In the genomic region with DNA sequence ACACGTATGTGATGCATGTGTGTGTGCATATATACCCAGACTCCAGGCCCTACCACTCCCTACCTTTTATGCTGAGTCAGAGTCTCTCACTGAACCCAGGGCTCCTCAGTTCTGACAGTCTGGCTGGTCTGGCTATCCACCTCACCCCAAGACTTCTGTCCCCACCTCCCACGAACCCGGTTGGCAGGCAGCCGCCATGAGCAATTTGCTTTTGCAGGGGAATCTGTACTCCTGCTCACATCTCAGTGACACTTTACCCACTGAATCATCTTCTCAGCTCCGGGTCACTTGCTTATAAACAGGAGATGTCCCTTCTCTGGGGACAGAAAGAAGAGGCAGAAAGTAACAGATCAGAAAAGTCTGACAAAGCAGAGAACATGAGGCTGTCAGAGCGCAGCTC, we compare ENCODE assay signal across 26 mouse cellular contexts.
A peak's percentile ranks its signal among the peaks of the same experiment; 100 is the strongest.
DNase-seq lines count a peak whose midpoint lies in the region; ATAC-seq and TF ChIP-seq lines count a peak whose summit lies in the region.
"Had no signal": no experiment of that assay in that cellular context is flagged by ENCODE, and none has a peak within 500 bp of the region (broad histone marks: within the 10 kb centered on the region; RNA-seq: fewer than 3 reads in every experiment).

No protein-coding gene starts in this region.

- TF ChIP-seq POLR2A in kidney, adult 2 months (IDR thresholded peaks at IDR 0.05; ENCODE audit: low read depth, low read length), result no peak

- H3K4me2 ChIP-seq in midbrain, embryonic 13.5 days (replicated peaks), result no peak overlapping the region
- H3K4me2 ChIP-seq in forebrain, embryonic 14.5 days (ENCODE audit: low read length), result no peak overlapping the region
- H3K4me2 ChIP-seq: heart, embryonic 13.5 days; neural tube, embryonic 13.5 days; stomach, embryonic 15.5 days had no signal

- no peaks in the 10 kb centered on the region for H3K27me3 ChIP-seq in kidney, adult 2 months (replicated peaks; ENCODE audit: control insufficient read depth, insufficient read depth, low read length)
- H3K27me3 ChIP-seq in midbrain, embryonic 10.5 days (ENCODE audit: low read depth, poor library complexity, severe bottlenecking), result peaks cover 34% of the 10 kb centered on the region
- H3K27me3 ChIP-seq in midbrain, embryonic 13.5 days, result peaks cover 39% of the 10 kb centered on the region
- no peaks in the 10 kb centered on the region for H3K27me3 ChIP-seq in forebrain, embryonic 14.5 days (replicated peaks; ENCODE audit: control insufficient read depth, insufficient read depth, low read length)
- H3K27me3 ChIP-seq: stomach, embryonic 15.5 days had no signal

- H3K9me3 ChIP-seq in midbrain, embryonic 10.5 days (replicated peaks), result peaks cover 12% of the 10 kb centered on the region
- peaks cover 6% of the 10 kb centered on the region; the same call in 1 of the 2 replicates for H3K9me3 ChIP-seq in midbrain, embryonic 13.5 days
- no peaks in the 10 kb centered on the region; the same call in 1 of the 2 replicates for H3K9me3 ChIP-seq in forebrain, embryonic 14.5 days (replicated peaks; ENCODE audit: control insufficient read depth, low read length)
- H3K9me3 ChIP-seq: neural tube, embryonic 13.5 days; stomach, embryonic 15.5 days had no signal

- H3K36me3 ChIP-seq in kidney, adult 2 months (ENCODE audit: control insufficient read depth, insufficient read depth, low read length), result no peaks in the 10 kb centered on the region
- no peaks in the 10 kb centered on the region for H3K36me3 ChIP-seq in midbrain, embryonic 10.5 days
- no peaks in the 10 kb centered on the region for H3K36me3 ChIP-seq in midbrain, embryonic 13.5 days
- H3K36me3 ChIP-seq in forebrain, embryonic 14.5 days (ENCODE audit: control insufficient read depth, insufficient read depth, low read length), result no peaks in the 10 kb centered on the region
- H3K36me3 ChIP-seq: heart, embryonic 13.5 days; neural tube, embryonic 13.5 days; stomach, embryonic 15.5 days had no signal

- no peak for ATAC-seq in midbrain, embryonic 13.5 days
- no peak for ATAC-seq in forebrain, embryonic 14.5 days
- ATAC-seq: forebrain, postnatal 0 days; hindbrain, postnatal 0 days; intestine, embryonic 16.5 days had no signal

- no peak overlapping the region for H3K4me3 ChIP-seq in kidney, adult 2 months (ENCODE audit: insufficient read depth, low read depth, low read length)
- no peak overlapping the region for H3K4me3 ChIP-seq in midbrain, embryonic 10.5 days
- H3K4me3 ChIP-seq in midbrain, embryonic 13.5 days (replicated peaks), result no peak overlapping the region
- no peak overlapping the region for H3K4me3 ChIP-seq in forebrain, embryonic 14.5 days (ENCODE audit: low read depth, low read length)
- H3K4me3 ChIP-seq: heart, embryonic 13.5 days; neural tube, embryonic 13.5 days; stomach, embryonic 15.5 days had no signal

- H3K27ac ChIP-seq in kidney, adult 2 months (ENCODE audit: insufficient read depth, low read depth, low read length), result no peak overlapping the region
- 0 out of 2 replicates have a peak overlapping the region, but pooled peaks have one; percentile 9 for H3K27ac ChIP-seq in midbrain, embryonic 10.5 days (replicated peaks)
- no peak overlapping the region for H3K27ac ChIP-seq in midbrain, embryonic 13.5 days
- no peak overlapping the region for H3K27ac ChIP-seq in forebrain, embryonic 14.5 days (ENCODE audit: low read depth, low read length)
- H3K27ac ChIP-seq: heart, embryonic 13.5 days; hindbrain, postnatal 0 days; kidney, postnatal 0 days; neural tube, embryonic 13.5 days; stomach, embryonic 15.5 days had no signal

- peak; percentile 24 for DNase-seq in kidney, adult 2 months
- no peak for DNase-seq in kidney, adult 9 months
- no peak for DNase-seq in midbrain, embryonic 10.5 days (ENCODE audit: low spot score)
- DNase-seq in Muller cell, postnatal 12 days (ENCODE audit: inconsistent ontology term), result peak; percentile 90
- peak; percentile 5 for DNase-seq in lung, postnatal 25 days (ENCODE audit: low spot score)
- no peak for DNase-seq in layer of hippocampus, adult 18-20 months (ENCODE audit: low spot score in 2 of 2)
- DNase-seq in forebrain, embryonic 14.5 days (ENCODE audit: low spot score), result no peak
- DNase-seq: adrenal gland, postnatal 25 days; B cell, adult 2 months; cerebellum, adult 9-11 months; forebrain, postnatal 0 days; gastrocnemius, postnatal 14 days; heart, adult 11 months; heart, postnatal 14 days; layer of hippocampus, postnatal 36 days; retina, postnatal 1 day; right cerebral cortex, postnatal 4 days; thymus, adult 18-20 months; thymus, postnatal 36 days had no signal

- TF ChIP-seq CTCF in kidney, adult 2 months (conservative IDR thresholded peaks at IDR 0.05; ENCODE audit: insufficient read depth, insufficient read length, low read depth, low read length), result no peak

- H3K4me1 ChIP-seq in kidney, adult 2 months (ENCODE audit: control insufficient read depth, insufficient read depth, low read length), result no peaks in the 10 kb centered on the region
- H3K4me1 ChIP-seq in midbrain, embryonic 10.5 days, result peaks cover 23% of the 10 kb centered on the region
- no peaks in the 10 kb centered on the region for H3K4me1 ChIP-seq in midbrain, embryonic 13.5 days (replicated peaks)
- H3K4me1 ChIP-seq in forebrain, embryonic 14.5 days (ENCODE audit: control insufficient read depth, insufficient read depth, low read length), result no peaks in the 10 kb centered on the region

- no peak overlapping the region for H3K9ac ChIP-seq in midbrain, embryonic 13.5 days (replicated peaks)
- no peak overlapping the region for H3K9ac ChIP-seq in forebrain, embryonic 14.5 days (ENCODE audit: low read length)
- H3K9ac ChIP-seq: forebrain, postnatal 0 days; heart, embryonic 13.5 days; neural tube, embryonic 13.5 days; stomach, embryonic 15.5 days had no signal

- 41% methylated on average over 6 of the region's 6 CpGs for WGBS in kidney, adult 2 months
- 85% methylated on average over 6 of the region's 6 CpGs for WGBS in midbrain, embryonic 10.5 days
- WGBS in midbrain, embryonic 13.5 days, result 60% methylated on average over 6 of the region's 6 CpGs
- WGBS in forebrain, embryonic 14.5 days, result 83% methylated on average over 6 of the region's 6 CpGs

Comparison
In these comparisons a context has a peak if more than half of its experiments do, and no peak if none do; other contexts are left out.
1. DNase-seq: peak in kidney, adult 2 months (single experiment), Muller cell, postnatal 12 days (single experiment) and lung, postnatal 25 days (single experiment); none in kidney, adult 9 months (single experiment), midbrain, embryonic 10.5 days (single experiment), layer of hippocampus, adult 18-20 months (0 of 2) and forebrain, embryonic 14.5 days (single experiment).